Mouse (Mus musculus) olfactory bulb, adult 2 months (tissue): ENCODE data around the gene Cryba1. TPM values are rescaled to one million over a fixed set of nuclear protein-coding genes. Genes with fewer than 3 reads are reported as not detected.

Experiments used
- H3K27ac ChIP-seq: fragments of 200-500 bp; 2 replicates; pipeline ENCODE4 v1.5.1; 2012; ENCODE audit warnings: low read depth, low read length; ENCODE audit not compliant: insufficient read depth
- H3K4me1 ChIP-seq: fragments of 200-500 bp; 2 replicates; pipeline ENCODE4 v1.6.1; 2012; ENCODE audit warnings: low read length; ENCODE audit not compliant: control insufficient read depth, insufficient read depth
- H3K4me3 ChIP-seq: fragments of 200-500 bp; 2 replicates; pipeline ENCODE4 v1.5.1; 2012; ENCODE audit warnings: mild to moderate bottlenecking, low read depth, low read length, moderate library complexity; ENCODE audit not compliant: insufficient read depth
- CTCF ChIP-seq: fragments of 200-500 bp; IDR thresholded peaks from 2 replicates; pipeline ENCODE4 v1.5.1; 2012; ENCODE audit warnings: low read depth, mild to moderate bottlenecking, low read length, moderate library complexity; ENCODE audit not compliant: insufficient read depth
- POLR2A ChIP-seq: fragments of 200-500 bp; IDR thresholded peaks from 2 replicates; pipeline ENCODE4 v1.6.1; 2012; ENCODE audit warnings: mild to moderate bottlenecking, low read depth, low read length, moderate library complexity; ENCODE audit not compliant: insufficient read depth
- WGBS: fragments of 180-500 bp; shearing (Covaris S2); methylation state at CpG from one replicate; pipeline ENCODE4 v1.1.7; 2018; 5-methylcytosine and 5-hydroxymethylcytosine counted together
- polyA plus RNA-seq: library from polyadenylated mRNA; stranded (reverse); fragments of >200 nt; gene quantifications from 2 replicates; pipeline ENCODE4 v1.2.4, GENCODE M21; 2012; ENCODE audit warnings: low replicate concordance; ENCODE audit not compliant: missing spikeins, insufficient read depth, insufficient read length

Cryba1 gene
- polyA plus RNA-seq = not detected in 2 replicates

GRCm38 (mm10) chr11:77725183-77725582 is at the start of gene Cryba1:
Gene Cryba1, minus strand, starts transcription at chr11:77725283.
- Histone ChIP-seq H3K4me3 (no peak within 1 kb of the TSS), H3K4me1 (no peaks in the 10 kb centered on the region), H3K27ac (no peak within 1 kb of the TSS)
- TF ChIP-seq POLR2A = no peak
- no peak for TF ChIP-seq CTCF
- 61% methylated on average over 7 of the region's 7 CpGs for WGBS

GRCm38 (mm10) chr11:77771879-77772713 is 47.0 kb upstream of the Cryba1 start:
- Histone ChIP-seq H3K27ac (no peak overlapping the region), H3K4me1 (peaks cover 13% of the 10 kb centered on the region), H3K4me3 (no peak overlapping the region)
- WGBS = 80% methylated on average over 8 of the region's 8 CpGs
- TF ChIP-seq POLR2A = no peak

GRCm38 (mm10) chr11:77770346-77770745 is 45.3 kb upstream of the Cryba1 start:
- H3K4me3 ChIP-seq = no peak overlapping the region
- no peak overlapping the region for H3K27ac ChIP-seq
- 84% methylated on average over 8 of the region's 8 CpGs for WGBS
- peaks cover 18% of the 10 kb centered on the region for H3K4me1 ChIP-seq
- TF ChIP-seq POLR2A (no peak), CTCF (no peak)

GRCm38 (mm10) chr11:77769496-77769895 is 44.4 kb upstream of the Cryba1 start:
- TF ChIP-seq CTCF = no peak
- no peak for TF ChIP-seq POLR2A
- Histone ChIP-seq H3K27ac (no peak overlapping the region), H3K4me3 (no peak overlapping the region), H3K4me1 (peaks cover 25% of the 10 kb centered on the region)
- WGBS = 71% methylated on average over 4 of the region's 4 CpGs

DNA sequence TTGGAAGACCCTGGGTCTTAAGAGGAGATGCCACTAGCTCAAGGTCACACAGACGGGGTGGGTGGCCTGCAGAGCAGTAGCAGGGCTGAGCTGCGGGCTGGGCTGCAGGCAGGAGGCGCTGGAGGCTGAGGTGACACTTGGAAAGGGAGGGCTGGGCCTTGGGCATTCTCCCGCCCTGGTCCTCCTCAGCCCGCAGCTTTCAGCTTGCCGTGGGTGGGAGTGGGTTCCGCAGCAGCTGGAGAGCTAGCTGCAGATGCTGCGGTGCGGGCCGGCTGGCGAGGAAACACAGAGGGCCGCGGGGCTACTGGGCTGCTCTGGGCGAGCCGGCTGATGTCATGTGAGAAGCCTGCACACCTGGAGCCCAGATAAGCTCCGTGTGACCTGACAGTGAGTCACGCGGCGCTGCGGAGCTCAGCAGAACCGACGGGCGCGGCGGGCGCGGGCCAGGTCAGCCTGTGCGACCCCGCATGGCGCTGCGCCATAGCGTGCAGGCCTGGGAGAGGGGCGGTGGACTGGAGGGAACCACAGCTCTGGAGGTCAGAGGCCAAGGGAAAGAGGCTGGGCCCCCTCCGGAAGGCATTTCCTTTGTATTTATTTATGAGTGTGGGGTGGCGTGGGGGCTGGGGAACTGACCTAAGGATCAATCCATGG is 41.4 kb upstream of the Cryba1 start:
- peak overlapping the region; percentile 45 for H3K4me3 ChIP-seq
- 9% methylated on average over 35 of the region's 35 CpGs for WGBS
- TF ChIP-seq POLR2A (no peak), CTCF (peak; percentile 20; the same call in 1 of the 2 replicates)
- H3K4me1 ChIP-seq = peaks cover 32% of the 10 kb centered on the region
- peak overlapping the region; percentile 88 for H3K27ac ChIP-seq

- no peak for TF ChIP-seq CTCF
- TF ChIP-seq POLR2A = no peak
- Histone ChIP-seq H3K4me3 (peak overlapping the region; percentile 3; the same call in 1 of the 2 replicates), H3K27ac (peak overlapping the region; percentile 38), H3K4me1 (peaks cover 32% of the 10 kb centered on the region)
- 42% methylated on average over 4 of the region's 4 CpGs for WGBS
These were observed 40.3 kb upstream of the Cryba1 start for GRCm38 (mm10) chr11:77765459-77765777.

- 37% methylated on average over 9 of the region's 9 CpGs for WGBS
- peak overlapping the region; percentile 39 for H3K27ac ChIP-seq
These were observed 39.8 kb upstream of the Cryba1 start for GRCm38 (mm10) chr11:77764694-77765458.

DNA sequence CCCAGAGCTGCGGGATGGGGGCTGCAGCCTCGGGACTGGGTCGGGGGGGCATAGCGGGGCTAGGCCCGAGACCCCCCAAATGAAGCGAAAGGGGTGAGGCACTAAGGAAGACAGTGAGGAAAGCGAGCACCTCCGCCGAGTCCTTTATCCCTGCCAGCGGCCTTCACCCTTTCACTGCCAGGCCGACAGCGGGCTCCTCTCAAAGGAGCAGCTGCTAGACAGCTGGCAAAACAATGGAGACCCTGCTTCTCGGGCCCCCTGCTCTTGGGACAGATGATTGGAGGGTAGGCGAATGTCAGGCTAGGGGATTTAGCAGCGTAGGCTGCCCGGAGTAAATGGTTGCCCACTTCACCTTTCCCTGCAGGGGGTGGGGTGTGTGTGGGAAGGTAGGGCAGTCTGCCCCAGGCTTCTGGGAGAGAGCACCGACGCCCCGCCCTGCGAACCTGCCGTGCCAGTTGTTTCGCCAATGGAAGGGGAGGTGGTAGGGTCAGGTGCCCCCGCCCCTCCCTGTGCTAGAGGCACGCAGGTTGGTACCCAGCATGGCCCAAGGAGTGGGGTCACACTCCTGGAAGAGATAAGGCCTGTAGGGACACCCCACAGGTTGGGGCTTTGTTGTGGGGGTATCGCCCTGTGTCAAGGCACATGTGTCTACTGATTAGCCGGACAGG is 38.7 kb upstream of the Cryba1 start:
- Histone ChIP-seq H3K4me1 (peaks cover 32% of the 10 kb centered on the region), H3K4me3 (peak overlapping the region; percentile 93), H3K27ac (peak overlapping the region; percentile 66)
- 2% methylated on average over 26 of the region's 26 CpGs for WGBS
- TF ChIP-seq CTCF (no peak), POLR2A (no peak)

More at GRCm38 (mm10) chr11:77764694-77765458, 39.8 kb upstream of the Cryba1 start:
- TF ChIP-seq POLR2A = no peak
- no peak for TF ChIP-seq CTCF
- Histone ChIP-seq H3K4me1 (peaks cover 32% of the 10 kb centered on the region), H3K4me3 (peak overlapping the region; percentile 93)
